Mouse (Mus musculus) lung, postnatal 0 days (tissue): ENCODE measurements around the gene Lrrc4b. TPM values are rescaled to one million over a fixed set of nuclear protein-coding genes. Genes with fewer than 3 reads are reported as not detected.

Source experiments
- ATAC-seq: fragments of 200-750 bp; cut with Nextera tagmentation; 2 replicates; pipeline ENCODE4 v1.8.0; 2017; ENCODE audit warnings: moderate library complexity
- DNase-seq: peaks from one replicate; pipeline ENCODE4 v3.0.0-alpha.2; 2016; ENCODE audit warnings: low spot score
- H3K27ac ChIP-seq: fragments of 300-500 bp; sonication (generic); 2 replicates; pipeline ENCODE4 v1.5.1; 2014; ENCODE audit warnings: antibody characterized with exemption, mild to moderate bottlenecking, low read length, mixed read lengths
- H3K27me3 ChIP-seq: fragments of 300-500 bp; sonication (generic); replicated peaks from 2 replicates; pipeline ENCODE4 v1.6.1; 2014; ENCODE audit warnings: low read length, mixed read lengths; ENCODE audit not compliant: insufficient read depth
- H3K36me3 ChIP-seq: fragments of 300-500 bp; sonication (generic); 2 replicates; pipeline ENCODE4 v1.6.1; 2014; ENCODE audit warnings: low read length, mixed read lengths; ENCODE audit not compliant: insufficient read depth
- H3K4me1 ChIP-seq: fragments of 300-500 bp; sonication (generic); 2 replicates; pipeline ENCODE4 v1.6.1; 2014; ENCODE audit warnings: antibody characterized with exemption, low read depth, low read length, mixed read lengths; ENCODE audit not compliant: insufficient read depth
- H3K4me2 ChIP-seq: fragments of 300-500 bp; sonication (generic); replicated peaks from 2 replicates; pipeline ENCODE4 v1.6.1; 2014; ENCODE audit warnings: low read depth, mild to moderate bottlenecking, low read length, moderate library complexity, mixed read lengths
- H3K4me3 ChIP-seq: fragments of 300-500 bp; sonication (generic); 2 replicates; pipeline ENCODE4 v1.5.1; 2014; ENCODE audit warnings: low read depth, low read length
- H3K9ac ChIP-seq: fragments of 300-500 bp; sonication (generic); replicated peaks from 2 replicates; pipeline ENCODE4 v1.6.1; 2014; ENCODE audit warnings: low read depth, mild to moderate bottlenecking
- H3K9me3 ChIP-seq: fragments of 300-500 bp; sonication (generic); 2 replicates; pipeline ENCODE4 v1.6.1; 2016; ENCODE audit warnings: low read length, mixed read lengths
- CTCF ChIP-seq: IDR thresholded peaks from 2 replicates; pipeline ENCODE4 v1.5.1; 2016; ENCODE audit warnings: antibody characterized with exemption, mild to moderate bottlenecking
- EP300 ChIP-seq: IDR thresholded peaks from 2 replicates; pipeline ENCODE4 v1.6.1; 2016; ENCODE audit warnings: antibody characterized with exemption, mild to moderate bottlenecking, control low read depth
- WGBS: fragments of 180-500 bp; shearing (Covaris S2); extraction: QIAGEN DNeasy Blood & Tissue Kit; methylation state at CpG from one replicate; pipeline ENCODE4 v1.1.7; 2014; 5-methylcytosine and 5-hydroxymethylcytosine counted together
- microRNA-seq: library from miRNA; unstranded; fragments of <30 nt; microRNA quantifications from one replicate; pipeline ENCODE4, GENCODE M21; 2016
- polyA plus RNA-seq: library from polyadenylated mRNA; unstranded; fragments of >200 nt; fragmentation: Nextera tagmentation; extraction: Ambion mirVana; gene quantifications from 2 replicates; pipeline ENCODE4 v1.2.1, GENCODE M21; 2015

Lrrc4b gene
- polyA plus RNA-seq, 1 experiment from 2014 or later = 0.51 TPM

GRCm38 (mm10) chr7:44496771-44497109 lies 67.9 kb downstream of the Lrrc4b start:
- DNase-seq = no peak
- Histone ChIP-seq H3K27ac (peak overlapping the region; percentile 88), H3K36me3 (no peaks in the 10 kb centered on the region), H3K9me3 (no peaks in the 10 kb centered on the region), H3K4me2 (peak overlapping the region; percentile 86), H3K9ac (peak overlapping the region; percentile 42; the same call in 1 of the 2 replicates), H3K4me3 (peak overlapping the region; percentile 76), H3K27me3 (no peaks in the 10 kb centered on the region), H3K4me1 (peaks cover 10% of the 10 kb centered on the region; the same call in 1 of the 2 replicates)
- TF ChIP-seq EP300 (no peak), CTCF (peak; percentile 28; the same call in 1 of the 2 replicates)
- WGBS = 0% methylated on average over 26 of the region's 26 CpGs
- ATAC-seq = no peak

GRCm38 (mm10) chr7:44497361-44498055 lies 68.7 kb downstream of the Lrrc4b start:
- TF ChIP-seq EP300 (no peak), CTCF (no peak)
- DNase-seq (no peak), ATAC-seq (no peak)
- Histone ChIP-seq H3K4me1 (peaks cover 10% of the 10 kb centered on the region; the same call in 1 of the 2 replicates), H3K9ac (no peak overlapping the region), H3K27me3 (no peaks in the 10 kb centered on the region), H3K9me3 (no peaks in the 10 kb centered on the region), H3K36me3 (no peaks in the 10 kb centered on the region), H3K4me3 (no peak overlapping the region), H3K27ac (no peak overlapping the region), H3K4me2 (peak overlapping the region; percentile 86; the same call in 1 of the 2 replicates)
- 72% methylated on average over 10 of the region's 10 CpGs for WGBS

- no peak overlapping the region for H3K4me3 ChIP-seq
- H3K4me2 ChIP-seq = no peak overlapping the region
- DNase-seq = no peak
- no peak overlapping the region for H3K9ac ChIP-seq
- no peaks in the 10 kb centered on the region for H3K36me3 ChIP-seq
- H3K9me3 ChIP-seq = no peaks in the 10 kb centered on the region
- TF ChIP-seq EP300 (no peak), CTCF (no peak)
- 69% methylated on average over 1 of the region's 1 CpGs for WGBS
- H3K4me1 ChIP-seq = peaks cover 10% of the 10 kb centered on the region; the same call in 1 of the 2 replicates
- ATAC-seq = no peak
- H3K27ac ChIP-seq = no peak overlapping the region
- H3K27me3 ChIP-seq = no peaks in the 10 kb centered on the region
Measured at GRCm38 (mm10) chr7:44498922-44499321, 70.1 kb downstream of the Lrrc4b start.

- TF ChIP-seq CTCF = no peak
- TF ChIP-seq EP300 = no peak
- WGBS = 58% methylated on average over 17 of the region's 20 CpGs
- no peak overlapping the region for H3K9ac ChIP-seq
- no peaks in the 10 kb centered on the region for H3K9me3 ChIP-seq
- no peak for DNase-seq
- H3K4me3 ChIP-seq = no peak overlapping the region
- peaks cover 10% of the 10 kb centered on the region; the same call in 1 of the 2 replicates for H3K4me1 ChIP-seq
- no peaks in the 10 kb centered on the region for H3K27me3 ChIP-seq
- H3K4me2 ChIP-seq = no peak overlapping the region
- H3K36me3 ChIP-seq = no peaks in the 10 kb centered on the region
- ATAC-seq = no peak
- H3K27ac ChIP-seq = no peak overlapping the region
Measured at GRCm38 (mm10) chr7:44500046-44500445, 71.2 kb downstream of the Lrrc4b start.

- Histone ChIP-seq H3K36me3 (no peaks in the 10 kb centered on the region), H3K4me3 (no peak overlapping the region), H3K27me3 (no peaks in the 10 kb centered on the region), H3K9me3 (no peaks in the 10 kb centered on the region), H3K27ac (no peak overlapping the region), H3K4me1 (peaks cover 4% of the 10 kb centered on the region; the same call in 1 of the 2 replicates), H3K4me2 (no peak overlapping the region), H3K9ac (no peak overlapping the region)
- DNase-seq (peak; percentile 69), ATAC-seq (peak; percentile 67)
- TF ChIP-seq EP300 (no peak), CTCF (peak; percentile 79)
- WGBS = 30% methylated on average over 5 of the region's 5 CpGs
Measured at GRCm38 (mm10) chr7:44501563-44502115, 72.8 kb downstream of the Lrrc4b start.

- H3K27ac ChIP-seq = no peak overlapping the region
Measured at GRCm38 (mm10) chr7:44507491-44507890, 78.7 kb downstream of the Lrrc4b start.

More at GRCm38 (mm10) chr7:44507491-44507890, 78.7 kb downstream of the Lrrc4b start:
- H3K9me3 ChIP-seq = no peaks in the 10 kb centered on the region
- no peaks in the 10 kb centered on the region for H3K4me1 ChIP-seq
- no peaks in the 10 kb centered on the region for H3K36me3 ChIP-seq
- no peak overlapping the region for H3K4me3 ChIP-seq
- H3K9ac ChIP-seq = no peak overlapping the region
- TF ChIP-seq EP300 = no peak
- no peak for TF ChIP-seq CTCF
- no peak for ATAC-seq
- H3K27me3 ChIP-seq = no peaks in the 10 kb centered on the region
- no peak overlapping the region for H3K4me2 ChIP-seq
- no peak for DNase-seq

Small RNA genes lying within 50 kb of the gene (microRNA-seq; reads per million reads assigned to microRNA genes)
- gene Mir7052 = 0.98 reads per million

Other genes starting within 250 kb of the Lrrc4b start
- not detected in 2 replicates for gene Klk1b24, start 240.8 kb upstream of the Lrrc4b start, polyA plus RNA-seq
- gene Klk1b3, start 230.8 kb upstream of the Lrrc4b start, polyA plus RNA-seq = not detected in 2 replicates
- gene Klk1b4, start 221.6 kb upstream of the Lrrc4b start, polyA plus RNA-seq = not detected in 2 replicates
- not detected in 2 replicates for gene Klk1b5, start 213.1 kb upstream of the Lrrc4b start, polyA plus RNA-seq
- not detected in 2 replicates for gene Klk1, start 203.7 kb upstream of the Lrrc4b start, polyA plus RNA-seq
- gene Gm36864, start 192.8 kb upstream of the Lrrc4b start, polyA plus RNA-seq = not detected in 2 replicates
- 0.77 and 1.0 TPM in 2 replicates for gene 1700028J19Rik, start 182.3 kb upstream of the Lrrc4b start, polyA plus RNA-seq
- gene 2410002F23Rik, start 182.3 kb upstream of the Lrrc4b start, polyA plus RNA-seq = 45.2 and 51.3 TPM in 2 replicates
- not detected in 2 replicates for gene Acp4, start 171.6 kb upstream of the Lrrc4b start, polyA plus RNA-seq
- gene Gm15517, start 167.6 kb upstream of the Lrrc4b start, polyA plus RNA-seq = not detected in 2 replicates
- gene Clec11a, start 122.1 kb upstream of the Lrrc4b start, polyA plus RNA-seq = 2.1 and 2.5 TPM in 2 replicates
- gene Shank1, start 118.8 kb upstream of the Lrrc4b start, polyA plus RNA-seq = 0.23 and 0.27 TPM in 2 replicates
- gene Syt3, start 44.9 kb upstream of the Lrrc4b start, polyA plus RNA-seq = 0.85 and 1.4 TPM in 2 replicates
- 0.87 and 1.2 TPM in 2 replicates for gene 1700008O03Rik, start 43.2 kb upstream of the Lrrc4b start, polyA plus RNA-seq
- not detected in 2 replicates for gene Aspdh, start 36.4 kb downstream of the Lrrc4b start, polyA plus RNA-seq
- 93.7 and 110 TPM in 2 replicates for gene Josd2, start 39.0 kb downstream of the Lrrc4b start, polyA plus RNA-seq
- 59.3 and 69.2 TPM in 2 replicates for gene Emc10, start 67.5 kb downstream of the Lrrc4b start, polyA plus RNA-seq
- gene Fam71e1, start 67.6 kb downstream of the Lrrc4b start, polyA plus RNA-seq = 11.4 and 12.0 TPM in 2 replicates
- 0.37 and 0.46 TPM in 2 replicates for gene Mybpc2, start 95.6 kb downstream of the Lrrc4b start, polyA plus RNA-seq
- gene Spib, start 103.1 kb downstream of the Lrrc4b start, polyA plus RNA-seq = 0.72 and 1.2 TPM in 2 replicates
- gene Pold1, start 119.8 kb downstream of the Lrrc4b start, polyA plus RNA-seq = 13.5 and 17.5 TPM in 2 replicates
- gene Nr1h2, start 124.9 kb downstream of the Lrrc4b start, polyA plus RNA-seq = 74.8 and 84.3 TPM in 2 replicates
- 824 and 832 TPM in 2 replicates for gene Napsa, start 143.4 kb downstream of the Lrrc4b start, polyA plus RNA-seq
- 3.8 TPM in 2 replicates for gene Kcnc3, start 161.6 kb downstream of the Lrrc4b start, polyA plus RNA-seq
- gene Myh14, start 241.8 kb downstream of the Lrrc4b start, polyA plus RNA-seq = 202 and 215 TPM in 2 replicates